Mouse (Mus musculus): ENCODE measurements around the gene Myo1e.

GRCm38 (mm10) chr9:70384958-70385728, 178.0 kb downstream of the Myo1e start:
- TF ChIP-seq GATA1 (IDR thresholded peaks at IDR 0.05; ENCODE audit: low read length) (peak; percentile 36; the same call in 1 of the 2 replicates), TAL1 (IDR thresholded peaks at IDR 0.05; ENCODE audit: low read length) (no peak)
